Mouse (Mus musculus) embryo, embryonic 11.5 days (tissue): Measurements from ENCODE around the gene Gcm1.
"Not testable (repeated sequence)": the region's sequence is repeated elsewhere in the genome, so short reads cannot be mapped to it uniquely, and the experiment has no call there.

Experiments used
- DNase-seq: peaks from one replicate; pipeline ENCODE4 v3.0.0-alpha.2; 2012; ENCODE audit warnings: low read depth, low spot score

The Gcm1 gene

DNA sequence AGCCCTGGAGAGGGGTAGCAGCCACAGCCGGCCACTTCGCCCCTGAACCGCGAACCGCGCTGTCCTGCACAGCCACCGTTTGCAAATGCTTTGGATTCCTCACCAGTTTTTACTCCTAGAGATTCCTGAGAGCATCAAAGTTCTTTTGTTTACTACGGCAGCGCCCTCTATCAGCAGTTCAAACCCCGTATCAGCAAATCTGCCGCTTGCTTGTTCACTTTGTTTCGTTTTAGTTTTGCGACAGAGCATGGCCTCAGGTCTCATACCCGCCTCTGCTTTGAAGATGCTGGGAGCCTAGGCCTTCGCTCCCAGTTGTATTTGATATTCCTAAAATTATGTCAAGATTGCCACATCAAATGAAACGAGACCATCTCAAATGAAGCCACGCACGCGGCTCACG, 5.0 kb upstream of the Gcm1 start:
- no peak for DNase-seq

- no peak for DNase-seq
Observed at GRCm38 (mm10) chr9:78050452-78050970, 1.2 kb upstream of the Gcm1 start.

DNA sequence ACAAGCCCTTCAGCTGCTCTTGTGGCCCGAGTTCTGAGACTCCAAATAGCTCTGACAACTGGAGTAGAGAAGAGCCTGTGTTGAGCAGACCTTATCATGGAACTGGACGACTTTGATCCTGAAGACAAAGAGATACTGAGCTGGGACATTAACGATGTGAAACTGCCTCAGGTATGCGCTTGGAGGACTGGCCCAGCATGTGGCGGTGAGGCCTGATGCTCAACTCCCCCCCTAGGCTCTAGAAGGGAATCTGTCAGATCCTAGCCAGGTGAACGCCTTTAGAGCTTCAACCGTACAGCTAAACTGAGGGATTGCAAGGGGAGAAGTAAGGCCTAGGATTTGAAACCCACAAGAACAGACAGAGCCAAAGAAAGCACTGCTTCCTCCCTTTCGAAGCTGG, 2.1 kb downstream of the Gcm1 start:
- DNase-seq = no peak

DNA sequence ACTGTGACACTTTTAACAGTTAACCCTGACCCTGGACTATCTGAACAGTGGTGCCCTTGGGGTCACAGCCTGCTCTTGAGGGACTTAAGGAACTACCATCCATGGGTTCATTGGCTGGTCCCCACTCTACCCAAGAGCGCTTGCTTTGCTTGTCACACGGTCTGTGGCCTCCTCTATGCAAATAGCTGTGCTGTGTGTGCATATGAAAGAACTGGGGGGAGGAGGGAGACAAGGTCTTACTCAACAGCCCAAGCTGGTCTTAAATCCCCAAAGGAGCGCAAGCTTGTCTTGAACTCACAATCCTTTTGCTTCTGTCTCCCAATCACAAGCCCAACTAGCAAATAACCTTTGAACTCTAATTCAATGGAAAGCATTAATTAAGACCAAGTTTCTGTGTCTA, 2.6 kb downstream of the Gcm1 start:
- no peak for DNase-seq

- no peak for DNase-seq
Observed at GRCm38 (mm10) chr9:78059525-78060120, 7.9 kb downstream of the Gcm1 start.

- DNase-seq = no peak
Observed at GRCm38 (mm10) chr9:78062392-78062791, 10.7 kb downstream of the Gcm1 start.

DNA sequence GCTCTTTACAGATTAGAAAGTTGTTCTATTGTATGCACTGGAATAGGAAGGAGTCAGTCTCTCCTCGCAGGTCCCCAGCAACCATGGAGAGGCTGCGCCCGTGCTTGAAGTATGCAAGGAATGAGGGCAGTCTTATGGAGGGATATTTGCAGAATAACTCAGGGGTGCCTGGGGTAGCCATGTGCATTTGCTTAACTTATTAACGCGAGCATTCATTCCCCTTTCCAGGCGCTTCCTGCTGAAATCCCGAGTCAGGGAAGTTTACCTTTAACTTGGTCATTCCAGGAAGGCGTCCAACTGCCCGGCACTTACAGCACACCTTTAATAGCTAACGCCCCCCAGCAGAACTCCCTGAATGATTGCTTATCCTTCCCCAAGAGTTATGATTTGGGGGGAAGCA, 12.4 kb downstream of the Gcm1 start:
- no peak for DNase-seq

GRCm38 (mm10) chr9:78070496-78070895, 18.8 kb downstream of the Gcm1 start:
- no peak for DNase-seq

DNA sequence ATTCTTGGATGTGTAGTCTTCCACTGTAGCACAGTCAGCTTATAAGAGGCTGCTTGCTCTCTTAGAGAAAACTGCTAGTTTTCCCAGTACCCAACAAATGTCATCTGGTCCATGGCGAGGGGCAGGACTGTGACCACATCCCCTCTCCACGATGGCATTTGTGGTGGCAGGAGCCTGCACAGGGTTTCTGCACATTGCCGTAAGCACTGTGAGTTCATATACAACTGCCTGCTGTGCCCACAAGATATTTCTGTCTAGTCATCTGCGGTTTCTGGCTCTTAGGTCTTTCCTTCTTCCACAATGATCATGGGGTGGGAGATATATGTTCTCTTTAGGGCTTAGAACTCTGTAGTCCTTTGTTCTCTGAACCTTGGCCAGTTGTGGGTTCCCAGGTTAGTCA, 19.9 kb downstream of the Gcm1 start:
- DNase-seq = no peak

- not testable (repeated sequence) for DNase-seq
Observed at GRCm38 (mm10) chr9:78073291-78073690, 21.6 kb downstream of the Gcm1 start.

- DNase-seq = no peak
Observed at GRCm38 (mm10) chr9:78073713-78074340, 22.1 kb downstream of the Gcm1 start.

DNA sequence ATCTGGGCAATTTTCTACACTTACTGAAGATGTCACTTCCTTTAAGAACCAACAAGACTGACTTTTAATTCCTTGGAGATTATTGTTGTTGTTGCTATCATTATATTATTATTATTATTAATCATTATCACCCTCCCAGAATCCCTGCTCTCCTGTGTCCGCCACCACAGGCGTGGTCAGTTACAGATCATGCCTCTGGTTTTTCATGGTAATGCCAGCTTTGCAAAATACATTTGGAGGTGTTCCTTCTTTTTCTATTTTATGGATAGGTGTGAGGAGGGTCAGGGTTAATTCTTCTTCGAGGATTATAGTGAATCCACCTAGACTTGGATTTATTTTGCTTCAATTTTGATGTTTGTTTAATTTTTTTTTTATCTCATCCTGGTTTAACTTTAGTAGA, 23.5 kb downstream of the Gcm1 start:
- DNase-seq = no peak

GRCm38 (mm10) chr9:78078240-78078639, 26.5 kb downstream of the Gcm1 start:
- DNase-seq = no peak

- no peak for DNase-seq
Observed at GRCm38 (mm10) chr9:78081835-78082234, 30.1 kb downstream of the Gcm1 start.

DNA sequence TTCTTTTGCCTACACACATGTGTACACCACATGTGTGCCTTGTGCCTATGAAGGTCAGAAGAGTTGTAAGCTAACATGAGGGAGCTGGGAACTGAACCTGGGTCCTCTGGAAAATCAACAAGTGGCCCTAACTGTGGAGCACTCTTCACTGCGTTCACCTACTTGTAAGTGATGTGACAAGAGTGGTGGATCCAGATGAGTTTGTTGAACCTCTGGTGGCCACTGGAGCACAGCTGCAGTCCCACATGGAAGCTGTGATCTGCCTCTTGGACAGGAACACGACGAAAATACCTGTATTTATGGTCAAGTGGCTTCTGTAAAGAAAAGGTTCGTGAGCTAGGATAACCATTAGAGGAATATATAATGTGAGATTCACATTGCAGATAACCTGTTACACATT, 32.6 kb downstream of the Gcm1 start:
- no peak for DNase-seq

GRCm38 (mm10) chr9:78085722-78086287, 34.1 kb downstream of the Gcm1 start:
- DNase-seq = no peak

DNA sequence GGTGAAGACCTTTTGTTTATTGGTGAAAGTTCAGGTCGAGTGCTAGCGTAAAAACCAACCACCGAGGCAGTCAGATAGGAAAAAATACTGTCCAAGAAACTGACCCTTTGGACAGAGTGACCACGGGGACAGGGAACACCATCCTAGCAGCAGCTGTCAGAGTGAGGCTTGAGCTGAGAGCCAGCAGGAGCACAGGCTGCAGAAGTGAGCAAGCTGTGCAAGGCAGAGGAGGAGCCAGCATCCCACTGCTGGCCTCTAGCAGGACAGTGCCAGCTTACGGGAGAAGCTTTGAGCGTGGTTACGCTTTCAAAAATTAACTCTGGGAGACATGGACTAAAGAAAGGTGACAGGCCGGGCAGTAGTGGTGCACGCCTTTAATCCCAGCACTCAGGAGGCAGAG, 36.0 kb downstream of the Gcm1 start:
- no peak for DNase-seq

- DNase-seq = no peak
Observed at GRCm38 (mm10) chr9:78088521-78088920, 36.8 kb downstream of the Gcm1 start.

DNA sequence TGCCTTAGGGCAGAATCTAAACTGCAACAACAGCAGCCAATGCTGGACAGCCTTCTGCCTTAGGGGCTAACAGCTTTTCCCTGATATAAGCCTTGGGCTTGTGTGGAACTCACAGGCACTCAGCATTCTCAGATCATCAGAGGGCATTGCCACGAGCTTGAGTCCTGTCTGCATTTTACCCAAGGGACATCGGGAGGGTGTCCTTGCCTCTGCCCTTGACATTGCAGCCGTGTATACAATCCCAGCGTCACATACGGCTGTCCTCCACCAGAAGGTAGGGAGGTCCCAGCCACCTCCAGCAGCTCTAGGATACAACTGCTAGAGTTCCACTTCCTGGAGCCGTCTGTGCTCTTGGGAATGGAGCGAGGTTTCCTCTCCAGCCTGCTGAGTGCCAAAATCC, 37.2 kb downstream of the Gcm1 start:
- DNase-seq = no peak

- no peak for DNase-seq
Observed at GRCm38 (mm10) chr9:78089906-78090305, 38.2 kb downstream of the Gcm1 start.

- DNase-seq = no peak
Observed at GRCm38 (mm10) chr9:78090596-78090995, 38.9 kb downstream of the Gcm1 start.

GRCm38 (mm10) chr9:78095686-78096085, 44.0 kb downstream of the Gcm1 start:
- no peak for DNase-seq

DNA sequence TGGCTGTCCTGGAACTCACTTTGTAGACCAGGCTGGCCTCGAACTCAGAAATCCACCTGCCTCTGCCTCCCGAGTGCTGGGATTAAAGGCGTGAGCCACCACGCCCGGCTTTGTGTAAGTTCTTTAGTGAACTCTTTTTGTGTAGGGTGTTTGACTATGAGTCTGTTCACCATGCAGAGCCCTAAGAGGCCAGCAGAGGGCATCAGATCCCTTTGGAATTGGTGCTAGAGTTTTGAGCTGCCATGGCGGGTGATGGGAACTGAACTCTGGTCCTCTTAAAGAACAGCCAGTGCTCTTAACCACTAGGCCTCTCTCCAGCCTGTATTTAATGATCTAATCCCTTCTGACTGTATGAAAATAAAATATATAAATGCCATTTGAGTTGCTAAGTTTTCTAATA, 44.7 kb downstream of the Gcm1 start:
- DNase-seq = no peak
